Mouse (Mus musculus): ENCODE data around the gene Polr1a. TPM values are rescaled to one million over a fixed set of nuclear protein-coding genes. Genes with fewer than 3 reads are reported as not detected.

Polr1a gene
- polyA plus RNA-seq, 2 experiments = 27.1 to 31.9 TPM

DNA sequence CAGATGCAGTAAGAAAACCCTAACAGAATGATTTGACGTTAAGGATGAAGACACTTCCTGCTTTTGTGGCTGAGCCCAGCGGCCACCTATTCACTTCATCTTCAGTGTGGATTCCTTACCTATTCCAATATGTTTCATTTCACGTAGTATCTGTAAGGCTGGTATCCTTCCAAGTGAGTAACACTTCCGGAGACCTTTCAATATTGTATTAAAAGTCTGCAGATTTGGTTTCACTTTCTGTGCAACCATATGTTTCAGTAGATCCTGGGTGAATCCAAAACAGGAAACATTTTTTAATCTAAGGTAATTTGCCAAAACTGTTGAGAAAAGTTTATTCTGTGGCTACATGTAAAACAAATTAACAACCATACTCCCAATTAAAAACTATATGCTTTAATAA is 15.6 kb upstream of the Polr1a start:
- no peaks in the 10 kb centered on the region for H3K4me1 ChIP-seq (ENCODE audit: control insufficient read depth, insufficient read depth, low read length)
- DNase-seq (ENCODE audit: low spot score) = no peak
- TF ChIP-seq POLR2A (IDR thresholded peaks at IDR 0.05; ENCODE audit: borderline replicate concordance, extremely low read depth, insufficient read depth, insufficient read length) = no peak
- peaks cover 93% of the 10 kb centered on the region for H3K36me3 ChIP-seq (ENCODE audit: control insufficient read depth, insufficient read depth, low read length)
- WGBS = 92% methylated on average over 4 of the region's 4 CpGs
- ATAC-seq (ENCODE audit: low FRiP score, low read depth) = no peak
- H3K4me2 ChIP-seq (replicated peaks; ENCODE audit: low read depth, low read length, severe bottlenecking) = no peak overlapping the region
- no peak overlapping the region for H3K4me3 ChIP-seq (replicated peaks; ENCODE audit: low read length)
- H3K27ac ChIP-seq (replicated peaks; ENCODE audit: low read depth, low read length) = no peak overlapping the region
- no peaks in the 10 kb centered on the region for H3K27me3 ChIP-seq (ENCODE audit: control insufficient read depth, insufficient read depth, low read length)
- H3K9me3 ChIP-seq (ENCODE audit: control insufficient read depth, low read length) = no peaks in the 10 kb centered on the region
- H3K9ac ChIP-seq (ENCODE audit: low read depth, low read length, severe bottlenecking) = no peak overlapping the region

DNA sequence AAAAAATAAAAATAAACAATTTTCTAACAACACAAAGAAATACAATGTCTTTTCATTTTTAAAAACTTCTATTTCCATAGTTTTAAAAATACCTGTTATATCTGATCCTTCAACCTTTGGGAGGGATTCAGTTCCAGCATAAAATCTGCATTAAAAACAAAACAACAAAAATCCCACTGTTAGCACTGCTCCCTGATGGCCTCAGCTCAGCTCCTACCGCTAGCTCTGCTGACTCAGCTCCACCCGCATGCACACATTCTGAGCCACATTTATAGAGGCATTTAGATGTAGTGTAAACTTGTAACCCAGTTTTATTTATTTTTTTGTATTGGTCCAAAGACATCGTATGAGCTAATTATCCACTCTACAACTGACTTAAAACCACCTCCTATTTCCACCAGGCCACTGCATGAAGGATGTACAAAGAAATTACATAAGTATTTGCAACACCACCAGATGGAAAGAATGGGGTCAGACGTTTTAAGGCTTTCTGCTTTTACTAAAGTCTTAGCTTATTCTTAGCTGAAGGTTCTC is 1.1 kb upstream of the Polr1a start:
- Histone ChIP-seq H3K9ac (ENCODE audit: low read depth, low read length, severe bottlenecking) (peak overlapping the region; percentile 69), H3K9me3 (ENCODE audit: control insufficient read depth, low read length) (no peaks in the 10 kb centered on the region), H3K27me3 (ENCODE audit: control insufficient read depth, insufficient read depth, low read length) (no peaks in the 10 kb centered on the region), H3K4me2 (replicated peaks; ENCODE audit: low read depth, low read length, severe bottlenecking) (peak overlapping the region; percentile 51), H3K27ac (replicated peaks; ENCODE audit: low read depth, low read length) (no peak overlapping the region), H3K4me1 (ENCODE audit: control insufficient read depth, insufficient read depth, low read length) (peaks cover 4% of the 10 kb centered on the region; the same call in 1 of the 2 replicates), H3K4me3 (replicated peaks; ENCODE audit: low read length) (peak overlapping the region; percentile 67), H3K36me3 (ENCODE audit: control insufficient read depth, insufficient read depth, low read length) (peaks cover 43% of the 10 kb centered on the region)
- DNase-seq (ENCODE audit: low spot score) (no peak), ATAC-seq (ENCODE audit: low FRiP score, low read depth) (no peak)
- no peak for TF ChIP-seq POLR2A (IDR thresholded peaks at IDR 0.05; ENCODE audit: borderline replicate concordance, extremely low read depth, insufficient read depth, insufficient read length)
- 4% methylated on average over 4 of the region's 4 CpGs for WGBS

DNA sequence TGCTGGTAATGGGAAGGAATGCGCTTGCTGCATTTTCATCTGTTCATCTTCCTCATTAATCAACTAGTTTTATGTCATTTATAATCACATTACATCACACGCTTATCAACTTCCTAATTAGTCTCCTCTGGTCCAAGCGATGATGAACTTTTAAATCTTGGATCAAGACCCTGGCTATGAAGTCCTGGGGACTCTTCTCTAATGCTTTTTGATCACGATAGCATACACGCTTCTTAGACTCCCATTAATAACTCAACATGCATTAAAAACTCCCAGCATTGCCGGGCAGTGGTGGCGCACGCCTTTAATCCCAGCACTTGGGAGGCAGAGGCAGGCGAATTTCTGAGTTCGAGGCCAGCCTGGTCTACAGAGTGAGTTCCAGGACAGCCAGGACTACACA is 531 bp downstream of the Polr1a start:
- Histone ChIP-seq H3K27me3 (ENCODE audit: control insufficient read depth, insufficient read depth, low read length) (no peaks in the 10 kb centered on the region), H3K36me3 (ENCODE audit: control insufficient read depth, insufficient read depth, low read length) (peaks cover 42% of the 10 kb centered on the region), H3K4me1 (ENCODE audit: control insufficient read depth, insufficient read depth, low read length) (peaks cover 4% of the 10 kb centered on the region; the same call in 1 of the 2 replicates), H3K4me3 (replicated peaks; ENCODE audit: low read length) (peak overlapping the region; percentile 67), H3K27ac (replicated peaks; ENCODE audit: low read depth, low read length) (no peak overlapping the region), H3K4me2 (replicated peaks; ENCODE audit: low read depth, low read length, severe bottlenecking) (peak overlapping the region; percentile 51), H3K9me3 (ENCODE audit: control insufficient read depth, low read length) (no peaks in the 10 kb centered on the region), H3K9ac (ENCODE audit: low read depth, low read length, severe bottlenecking) (peak overlapping the region; percentile 69)
- DNase-seq (ENCODE audit: low spot score) (no peak), ATAC-seq (ENCODE audit: low FRiP score, low read depth) (no peak)
- 21% methylated on average over 10 of the region's 10 CpGs for WGBS
- TF ChIP-seq POLR2A (IDR thresholded peaks at IDR 0.05; ENCODE audit: borderline replicate concordance, extremely low read depth, insufficient read depth, insufficient read length) = no peak

DNA sequence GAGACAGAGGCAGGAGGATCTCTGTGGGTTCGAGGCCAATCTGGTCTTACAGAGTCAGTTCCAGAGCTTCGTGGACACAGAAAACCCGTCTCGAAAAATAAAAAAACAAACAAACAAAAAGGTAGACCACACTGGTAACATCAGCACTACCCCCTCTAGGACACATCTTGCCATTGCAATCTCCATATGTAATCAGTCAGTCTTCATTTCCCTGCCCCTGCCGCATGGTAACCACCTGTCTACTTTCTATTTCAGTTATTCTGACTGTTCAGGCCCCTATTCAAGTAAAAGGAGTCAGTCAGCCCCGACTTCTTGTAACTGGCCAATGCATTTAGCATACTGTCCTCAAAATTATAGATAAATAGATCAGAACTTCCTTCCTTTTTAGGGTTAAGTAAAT is 987 bp downstream of the Polr1a start:
- Histone ChIP-seq H3K9me3 (ENCODE audit: control insufficient read depth, low read length) (no peaks in the 10 kb centered on the region), H3K27me3 (ENCODE audit: control insufficient read depth, insufficient read depth, low read length) (no peaks in the 10 kb centered on the region), H3K27ac (replicated peaks; ENCODE audit: low read depth, low read length) (no peak overlapping the region), H3K9ac (ENCODE audit: low read depth, low read length, severe bottlenecking) (no peak overlapping the region), H3K4me1 (ENCODE audit: control insufficient read depth, insufficient read depth, low read length) (peaks cover 4% of the 10 kb centered on the region; the same call in 1 of the 2 replicates), H3K4me2 (replicated peaks; ENCODE audit: low read depth, low read length, severe bottlenecking) (peak overlapping the region; percentile 51), H3K36me3 (ENCODE audit: control insufficient read depth, insufficient read depth, low read length) (peaks cover 40% of the 10 kb centered on the region), H3K4me3 (replicated peaks; ENCODE audit: low read length) (peak overlapping the region; percentile 67)
- WGBS = 75% methylated on average over 6 of the region's 6 CpGs
- no peak for TF ChIP-seq POLR2A (IDR thresholded peaks at IDR 0.05; ENCODE audit: borderline replicate concordance, extremely low read depth, insufficient read depth, insufficient read length)
- ATAC-seq (ENCODE audit: low FRiP score, low read depth) (no peak), DNase-seq (ENCODE audit: low spot score) (no peak)

DNA sequence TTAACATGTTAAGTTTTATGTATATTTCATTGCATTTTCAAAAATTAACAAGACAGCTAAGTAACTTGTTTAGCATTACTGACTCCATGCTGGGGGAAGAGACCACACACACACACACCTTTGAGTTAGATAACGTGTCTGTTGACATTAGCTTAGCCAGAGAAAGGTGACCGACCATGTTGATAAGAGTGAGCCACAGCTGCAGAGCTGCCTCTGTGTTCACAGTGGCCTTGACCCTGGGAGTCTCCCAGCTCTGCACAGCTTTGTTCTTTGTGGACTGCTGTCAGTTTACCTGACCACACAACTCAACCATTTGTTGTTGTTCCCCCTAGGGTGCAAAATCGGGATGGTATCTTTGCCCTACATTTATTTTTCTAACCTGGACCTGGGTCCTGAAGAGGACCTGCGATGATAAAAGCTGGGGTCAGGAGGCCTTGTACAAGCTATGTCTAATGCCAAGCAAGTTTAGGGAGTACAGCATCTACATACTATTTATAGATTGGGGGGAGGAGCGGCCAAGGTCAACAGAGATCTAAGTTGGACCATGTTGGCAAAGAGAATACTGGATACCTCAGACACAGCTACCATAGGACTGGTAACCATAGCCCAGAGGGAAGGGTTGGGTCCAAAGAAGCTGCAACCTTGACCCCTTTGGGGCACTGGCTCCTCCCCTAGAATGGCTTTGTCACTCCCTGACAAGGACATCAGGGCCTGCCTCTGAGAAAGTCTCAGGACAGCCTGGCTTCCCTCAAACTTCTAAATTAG is 3.0 kb downstream of the Polr1a start:
- peaks cover 38% of the 10 kb centered on the region for H3K36me3 ChIP-seq (ENCODE audit: control insufficient read depth, insufficient read depth, low read length)
- ATAC-seq (ENCODE audit: low FRiP score, low read depth) = no peak
- no peak overlapping the region for H3K4me2 ChIP-seq (replicated peaks; ENCODE audit: low read depth, low read length, severe bottlenecking)
- peaks cover 4% of the 10 kb centered on the region; the same call in 1 of the 2 replicates for H3K4me1 ChIP-seq (ENCODE audit: control insufficient read depth, insufficient read depth, low read length)
- WGBS = 86% methylated on average over 5 of the region's 5 CpGs
- H3K27ac ChIP-seq (replicated peaks; ENCODE audit: low read depth, low read length) = no peak overlapping the region
- DNase-seq (ENCODE audit: low spot score) = no peak
- H3K9ac ChIP-seq (ENCODE audit: low read depth, low read length, severe bottlenecking) = no peak overlapping the region
- H3K27me3 ChIP-seq (ENCODE audit: control insufficient read depth, insufficient read depth, low read length) = no peaks in the 10 kb centered on the region
- no peak overlapping the region for H3K4me3 ChIP-seq (replicated peaks; ENCODE audit: low read length)
- no peaks in the 10 kb centered on the region for H3K9me3 ChIP-seq (ENCODE audit: control insufficient read depth, low read length)
- no peak for TF ChIP-seq POLR2A (IDR thresholded peaks at IDR 0.05; ENCODE audit: borderline replicate concordance, extremely low read depth, insufficient read depth, insufficient read length)
